Mouse (Mus musculus): Measurements from ENCODE around the gene 4933402J07Rik. TPM values are rescaled to one million over a fixed set of nuclear protein-coding genes. Genes with fewer than 3 reads are reported as not detected.

4933402J07Rik gene
- total RNA-seq, 2 experiments from 2014 or later = not detected

DNA sequence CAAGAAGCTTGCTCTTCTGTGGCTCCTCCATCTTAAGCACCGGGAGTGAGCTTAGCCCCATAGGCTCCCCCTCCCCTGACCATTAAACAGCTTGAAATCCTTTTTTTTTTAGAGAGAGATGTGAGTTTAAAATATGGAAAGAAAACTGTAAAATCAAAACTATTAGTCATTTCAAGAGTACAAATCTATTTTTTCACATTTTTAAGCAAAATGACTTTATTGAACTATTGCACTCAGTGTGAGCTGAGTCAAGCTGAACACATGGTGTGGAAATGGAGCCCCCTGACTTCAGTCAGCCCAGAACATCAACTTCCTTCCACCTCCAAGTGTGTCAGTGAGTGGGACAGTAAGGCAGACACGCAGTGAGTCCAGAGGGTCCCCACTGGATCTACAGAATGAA is 55.9 kb downstream of the 4933402J07Rik start:
- DNase-seq (ENCODE audit: extremely low spot score in 1 of 2, low spot score in 1 of 2) = no peak

DNA sequence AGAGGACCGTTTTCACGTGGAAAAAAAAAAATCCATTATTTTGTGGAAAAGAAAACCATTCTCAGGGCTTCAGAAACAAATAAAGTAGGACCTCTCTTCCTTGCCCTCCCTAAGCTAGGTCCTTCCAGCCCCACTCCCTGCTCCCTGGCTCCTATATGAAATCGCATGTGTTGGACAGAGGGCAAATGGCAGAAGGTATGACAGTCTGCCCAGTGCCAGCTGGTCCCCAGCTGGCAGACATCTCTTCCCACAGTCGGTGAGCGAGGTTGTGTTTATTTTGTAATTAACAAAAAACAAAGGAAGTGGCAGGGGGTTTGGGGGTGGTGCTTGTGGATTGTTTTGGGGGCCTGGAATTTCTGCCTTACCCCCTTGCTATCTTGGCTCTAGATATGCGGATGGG is 56.6 kb downstream of the 4933402J07Rik start:
- DNase-seq (ENCODE audit: extremely low spot score in 1 of 2, low spot score in 1 of 2) = no peak

DNA sequence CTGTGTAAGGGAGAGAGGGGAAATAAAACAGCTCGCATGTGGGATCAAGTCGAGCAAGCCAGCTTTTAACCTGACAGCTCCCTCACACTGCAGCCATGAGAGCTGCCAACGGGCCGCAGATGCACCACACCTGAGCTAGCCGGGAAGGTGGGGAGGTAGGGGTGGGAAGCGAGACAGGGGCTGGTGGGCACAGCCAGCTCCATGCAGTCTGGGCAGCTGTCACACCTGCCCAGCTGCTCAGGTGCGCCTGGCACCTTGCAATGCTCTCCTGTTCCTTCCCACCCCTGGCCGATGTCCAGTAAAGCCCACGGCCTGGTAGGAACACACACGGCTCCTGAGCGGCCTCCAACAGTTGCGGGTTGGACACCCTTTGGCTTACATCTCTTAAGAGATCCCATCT is 57.5 kb downstream of the 4933402J07Rik start:
- no peak for DNase-seq (ENCODE audit: extremely low spot score in 1 of 2, low spot score in 1 of 2)

GRCm38 (mm10) chr8:87629656-87630055 is 66.0 kb downstream of the 4933402J07Rik start:
- no peak for DNase-seq (ENCODE audit: extremely low spot score in 1 of 2, low spot score in 1 of 2)

DNA sequence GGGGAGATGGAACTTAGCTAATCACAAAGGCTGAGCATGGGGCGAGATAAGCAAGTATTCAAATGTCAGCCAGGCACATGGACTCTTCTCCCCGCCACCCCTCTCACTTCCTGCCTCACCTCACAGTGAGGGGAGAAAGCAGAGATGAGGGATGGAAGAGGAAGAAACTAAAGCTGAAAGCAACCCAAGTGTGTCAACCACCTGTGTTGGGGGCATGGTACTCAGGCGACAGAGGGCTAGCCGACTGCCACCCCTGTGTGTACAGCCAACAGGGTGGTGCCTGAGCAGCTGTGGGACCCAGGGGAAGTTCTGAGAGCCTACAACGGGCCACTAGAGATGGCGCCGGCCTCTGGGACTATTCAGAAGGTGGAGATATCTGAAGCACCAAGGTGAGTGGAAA is 68.1 kb downstream of the 4933402J07Rik start:
- no peak for DNase-seq (ENCODE audit: extremely low spot score in 1 of 2, low spot score in 1 of 2)

DNA sequence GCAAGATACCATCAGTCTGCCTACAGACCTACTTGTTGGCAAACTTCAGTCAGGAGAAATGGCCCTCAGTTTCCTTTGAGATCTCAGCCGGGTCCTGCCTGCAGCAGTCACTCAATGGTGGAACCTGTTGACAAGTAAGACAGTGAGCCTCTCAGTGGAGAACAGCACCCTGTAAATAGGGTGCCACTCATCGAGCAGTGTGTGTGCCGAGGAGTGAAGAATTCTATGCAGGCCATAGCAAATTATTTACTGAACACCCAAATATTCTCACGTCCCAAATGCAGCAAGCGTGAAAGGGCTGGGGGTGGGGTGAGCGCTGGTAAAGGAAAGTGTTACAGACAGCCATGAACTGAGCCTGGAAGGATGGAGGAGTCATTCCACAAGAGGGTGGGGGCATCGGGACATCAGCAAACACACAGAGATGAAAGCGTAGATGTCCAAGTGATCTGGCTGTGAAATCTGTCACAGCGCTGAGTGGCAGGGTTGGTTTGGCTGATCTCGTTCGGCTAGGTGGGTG is 72.6 kb downstream of the 4933402J07Rik start:
- DNase-seq (ENCODE audit: extremely low spot score in 1 of 2, low spot score in 1 of 2) = no peak

Other genes with a start within 250 kb of the 4933402J07Rik start
- 1 to 10 TPM; 5.5 to 6.3 TPM for gene Cbln1, start 91.2 kb upstream of the 4933402J07Rik start, total RNA-seq (2021)

Measured in layer of hippocampus, postnatal 25 days (tissue).